Mouse (Mus musculus) liver, adult 2 months (tissue): ENCODE data around the gene Rnd2.
"Not testable (repeated sequence)": the region's sequence is repeated elsewhere in the genome, so short reads cannot be mapped to it uniquely, and the experiment has no call there.

Experiments
- CTCF ChIP-seq: fragments of 200-500 bp; IDR thresholded peaks from 2 replicates; pipeline ENCODE4 v1.5.1; 2011; ENCODE audit warnings: low read depth, low read length, control low read depth
- POLR2A ChIP-seq: fragments of 200-500 bp; IDR thresholded peaks from 2 replicates; pipeline ENCODE4 v1.6.1; 2011; ENCODE audit warnings: low read length, control low read depth; ENCODE audit not compliant: insufficient read depth; ENCODE audit errors: extremely low read depth

DNA sequence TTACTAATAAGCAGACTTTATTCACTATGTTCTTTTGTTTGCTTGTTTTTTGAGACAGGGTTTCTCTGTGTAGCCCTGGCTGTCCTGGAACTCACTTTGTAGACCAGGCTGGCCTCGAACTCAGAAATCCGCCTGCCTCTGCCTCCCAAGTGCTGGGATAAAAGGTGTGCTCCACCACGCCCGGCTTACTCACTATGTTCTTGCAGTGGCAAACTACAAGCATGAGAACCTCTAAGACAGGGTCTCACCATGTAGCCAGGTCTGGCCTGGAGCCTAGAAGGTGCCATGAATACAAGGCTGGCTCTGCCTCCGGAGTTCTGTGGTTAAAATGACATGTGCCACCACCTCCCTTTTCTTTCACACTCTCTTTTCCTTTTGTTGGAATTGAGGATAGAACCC is 1.8 kb downstream of the Rnd2 start:
- TF ChIP-seq POLR2A, CTCF: not testable (repeated sequence)
